Mouse (Mus musculus) gastrocnemius, adult 2 months (tissue): ENCODE data around the gene Prrt3. TPM values are rescaled to one million over a fixed set of nuclear protein-coding genes. Genes with fewer than 3 reads are reported as not detected.

Source experiments
- DNase-seq: peaks from one replicate; pipeline ENCODE4 v3.0.0; 2022
- H3K27ac ChIP-seq: fragments of 200-600 bp; 2 replicates; pipeline ENCODE4 v1.8.1; 2022; ENCODE audit warnings: mild to moderate bottlenecking
- H3K4me3 ChIP-seq: fragments of 200-600 bp; 2 replicates; pipeline ENCODE4 v1.8.1; 2022; ENCODE audit warnings: mild to moderate bottlenecking, moderate library complexity
- CTCF ChIP-seq: fragments of 200-600 bp; IDR thresholded peaks from 2 replicates; pipeline ENCODE4 v1.8.1; 2022; ENCODE audit warnings: antibody characterized with exemption, mild to moderate bottlenecking, moderate library complexity
- intact Hi-C: fragments of 180-260 bp; cut with DNase I; formaldehyde crosslinking; loops from one replicate; pipeline ENCODE4 v1.15.1; 2025
- total RNA-seq, 2 experiments: library from RNA; stranded (reverse); gene quantifications; 2 replicates each; pipeline ENCODE4 v1.2.3; 2021

Prrt3 gene
- total RNA-seq, 2 experiments from 2014 or later: 0.08 to 0.11 TPM

GRCm38 (mm10) chr6:113482477-113483099, 19.1 kb downstream of the Prrt3 start:
- peak overlapping the region; percentile 81 for H3K4me3 ChIP-seq
- DNase-seq: peak; percentile 80
- intact Hi-C loops: loop anchor here (5.0 kb wide), 2 partner anchors 40 kb away; partner anchors contain the start of gene Jagn1
- peak overlapping the region; percentile 98 for H3K27ac ChIP-seq
- TF ChIP-seq CTCF: peak; percentile 28; the same call in 1 of the 2 replicates

GRCm38 (mm10) chr6:113480555-113481373, 21.0 kb downstream of the Prrt3 start:
- no peak for TF ChIP-seq CTCF
- DNase-seq: no peak
- intact Hi-C loops: loop anchor here (5.0 kb wide), 2 partner anchors 38 to 42 kb away; partner anchors contain the start of gene Jagn1

DNA sequence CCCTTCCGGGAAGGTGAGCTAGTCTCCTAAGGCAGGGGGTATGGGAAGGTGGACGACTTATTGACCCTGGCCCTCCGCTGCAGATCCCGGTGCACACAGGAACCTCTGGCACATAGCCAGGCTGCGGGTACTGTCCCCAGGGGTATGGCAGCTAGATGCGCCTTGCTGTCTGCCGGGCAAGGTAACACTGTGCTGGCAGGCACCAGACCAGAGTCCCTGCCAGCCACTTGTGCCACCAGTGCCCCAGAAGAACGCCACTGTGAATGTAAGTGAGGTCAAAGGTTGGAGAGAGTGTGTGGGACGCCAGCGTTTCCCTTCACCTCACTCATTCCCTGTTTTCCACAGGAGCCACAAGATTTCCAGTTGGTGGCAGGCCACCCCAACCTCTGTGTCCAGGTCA, 22.8 kb downstream of the Prrt3 start:
- no peak overlapping the region for H3K27ac ChIP-seq
- intact Hi-C loops: no loop called here
- no peak overlapping the region for H3K4me3 ChIP-seq
- no peak for TF ChIP-seq CTCF
- no peak for DNase-seq

More at GRCm38 (mm10) chr6:113480555-113481373, 21.0 kb downstream of the Prrt3 start:
- H3K27ac ChIP-seq: peak overlapping the region; percentile 8; the same call in 1 of the 2 replicates
- no peak overlapping the region for H3K4me3 ChIP-seq

DNA sequence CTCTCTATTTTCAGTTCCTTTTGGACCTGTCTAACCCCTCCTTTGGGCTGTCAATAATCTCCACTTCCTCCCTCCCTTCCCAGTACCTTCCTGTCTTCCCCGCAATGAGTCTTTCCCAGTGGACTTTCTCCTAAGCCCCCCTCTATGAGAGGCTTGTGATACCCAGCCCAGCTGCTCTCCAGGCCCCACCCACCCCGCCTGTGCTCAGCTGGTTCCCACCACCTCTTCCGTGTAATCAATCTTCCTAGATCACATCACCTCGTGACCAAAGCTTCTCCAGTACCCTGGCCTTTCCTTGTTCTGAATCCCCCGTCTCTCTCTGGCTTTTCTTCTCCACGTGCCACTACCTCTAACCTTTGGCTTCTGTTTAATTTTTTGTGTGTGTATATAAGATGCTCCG, 24.4 kb downstream of the Prrt3 start:
- DNase-seq: no peak
- no peak overlapping the region for H3K4me3 ChIP-seq
- no peak overlapping the region for H3K27ac ChIP-seq
- TF ChIP-seq CTCF: no peak
- intact Hi-C loops: no loop called here

DNA sequence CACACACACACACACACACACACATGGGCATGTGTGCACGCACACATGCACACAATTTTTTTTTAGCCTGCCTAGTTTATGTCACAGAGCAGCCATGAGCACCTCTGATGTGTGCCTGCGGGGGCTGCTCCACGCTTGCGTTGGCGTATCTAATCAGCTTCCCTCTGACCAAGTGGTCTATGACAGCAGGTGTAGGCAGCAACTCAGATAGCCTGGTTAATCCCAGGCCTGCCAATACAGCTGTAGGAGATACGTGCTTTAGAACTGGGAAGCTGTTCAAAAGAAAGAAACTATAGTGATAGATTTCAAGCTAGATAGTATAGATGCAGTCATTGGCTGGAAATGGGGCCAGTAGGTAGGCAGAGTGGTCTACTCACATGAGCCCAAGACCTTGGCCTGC, 28.0 kb downstream of the Prrt3 start:
- intact Hi-C loops: no loop called here
- Histone ChIP-seq H3K27ac (no peak overlapping the region), H3K4me3 (no peak overlapping the region)
- DNase-seq: no peak
- TF ChIP-seq CTCF: no peak

GRCm38 (mm10) chr6:113473246-113473645, 28.5 kb downstream of the Prrt3 start:
- Histone ChIP-seq H3K27ac (no peak overlapping the region), H3K4me3 (no peak overlapping the region)
- intact Hi-C loops: no loop called here
- no peak for TF ChIP-seq CTCF
- DNase-seq: no peak

DNA sequence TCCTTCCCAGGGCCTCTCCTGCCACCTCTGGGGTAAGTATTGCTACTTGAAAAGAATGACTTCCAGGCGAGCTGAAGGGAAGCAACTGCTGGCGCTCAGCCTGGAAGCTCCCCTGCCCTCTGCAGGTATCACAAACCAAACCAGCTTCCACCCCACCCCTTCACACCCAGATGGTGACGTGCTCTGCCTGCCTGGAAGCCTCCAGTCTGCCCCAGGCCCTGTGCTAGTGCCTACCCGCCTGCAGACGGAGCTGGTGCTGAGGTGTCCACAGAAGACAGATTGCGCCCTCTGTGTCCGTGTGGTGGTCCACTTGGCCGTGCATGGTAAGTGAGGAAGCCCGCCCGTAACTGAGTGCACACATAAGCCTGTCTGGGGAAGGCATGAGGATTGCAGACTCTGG, 29.7 kb downstream of the Prrt3 start:
- TF ChIP-seq CTCF: no peak
- no peak for DNase-seq
- H3K27ac ChIP-seq: peak overlapping the region; percentile 89
- peak overlapping the region; percentile 77 for H3K4me3 ChIP-seq
- intact Hi-C loops: no loop called here

DNA sequence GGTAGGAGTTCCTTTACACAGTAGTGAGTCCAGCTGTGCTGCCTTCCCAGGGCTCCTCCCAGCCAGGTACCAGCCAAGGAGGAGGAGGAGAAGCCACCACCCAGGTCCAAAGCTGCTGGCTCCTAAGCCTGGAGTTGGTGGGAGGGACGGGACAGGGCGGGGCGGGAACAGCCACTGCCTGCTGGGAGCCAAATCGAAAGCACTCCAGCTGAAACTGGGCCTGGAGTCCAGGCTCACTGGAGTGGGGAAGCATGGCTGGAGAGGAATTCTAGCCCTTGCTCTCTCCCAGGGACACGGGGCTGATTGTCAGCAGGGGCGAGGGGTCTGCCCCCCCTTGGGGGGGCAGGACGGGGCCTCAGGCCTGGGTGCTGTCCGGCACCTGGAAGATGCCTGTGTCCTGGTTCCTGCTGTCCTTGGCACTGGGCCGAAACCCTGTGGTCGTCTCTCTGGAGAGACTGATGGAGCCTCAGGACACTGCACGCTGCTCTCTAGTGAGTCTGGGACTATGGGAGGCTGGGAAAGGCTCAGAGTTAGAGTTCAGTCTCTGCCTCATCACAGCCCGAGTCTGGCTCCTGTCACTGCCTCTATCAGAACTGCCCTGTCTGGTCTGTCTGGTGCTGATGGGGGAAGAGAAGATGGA, 30.3 kb downstream of the Prrt3 start, which contains the start of gene Il17rc:
Gene Il17rc (plus strand): TSS at position 131 of the 640 bp plus-strand sequence.
- Histone ChIP-seq H3K27ac (peak within 1 kb of the TSS; percentile 89), H3K4me3 (peak within 1 kb of the TSS; percentile 77)
- DNase-seq: peak; percentile 84
- intact Hi-C loops: no loop called here
- TF ChIP-seq CTCF: no peak

DNA sequence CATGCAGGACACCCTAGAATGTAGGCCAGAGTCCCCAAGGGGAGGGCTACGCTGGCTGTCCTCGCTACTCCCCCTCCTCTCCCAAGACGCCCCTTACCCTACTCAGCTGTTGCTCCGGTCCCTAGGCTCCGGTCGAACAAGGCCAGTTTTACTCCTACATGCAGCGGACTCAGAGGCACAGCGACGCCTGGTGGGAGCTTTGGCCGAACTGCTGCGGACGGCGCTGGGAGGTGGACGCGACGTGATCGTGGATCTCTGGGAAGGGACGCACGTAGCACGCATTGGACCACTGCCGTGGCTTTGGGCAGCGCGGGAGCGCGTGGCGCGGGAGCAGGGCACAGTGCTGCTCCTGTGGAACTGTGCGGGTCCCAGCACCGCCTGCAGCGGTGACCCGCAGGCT, 32.3 kb downstream of the Prrt3 start:
- intact Hi-C loops: loop anchor here (1.0 kb wide), 2 partner anchors 25 to 28 kb away; no protein-coding TSS in a partner anchor
- Histone ChIP-seq H3K4me3 (peak overlapping the region; percentile 69), H3K27ac (peak overlapping the region; percentile 71)
- DNase-seq: peak; percentile 87
- TF ChIP-seq CTCF: peak; percentile 63

DNA sequence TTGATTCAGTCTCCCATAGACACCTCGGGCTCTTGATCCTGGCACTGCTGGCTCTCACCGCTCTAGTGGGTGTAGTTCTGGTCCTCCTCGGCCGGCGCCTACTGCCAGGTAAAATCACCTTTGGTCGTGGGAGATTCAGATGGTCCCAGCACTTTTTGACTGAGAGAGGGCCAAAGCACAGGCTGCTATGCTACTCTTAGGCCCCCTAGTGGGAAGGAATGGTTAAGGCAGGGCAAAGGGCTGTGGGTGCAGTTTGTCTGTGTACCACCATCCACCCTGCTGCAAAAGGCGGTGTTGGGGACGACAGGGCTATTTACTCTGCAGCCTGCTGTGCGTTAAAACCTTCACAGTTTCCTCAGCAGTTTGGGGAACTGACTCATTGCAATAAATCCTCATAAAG, 32.7 kb downstream of the Prrt3 start:
- peak; percentile 66 for TF ChIP-seq CTCF
- Histone ChIP-seq H3K27ac (peak overlapping the region; percentile 71), H3K4me3 (peak overlapping the region; percentile 69)
- intact Hi-C loops: loop anchor here (1.0 kb wide), 2 partner anchors 25 to 28 kb away; no protein-coding TSS in a partner anchor
- peak; percentile 75 for DNase-seq

DNA sequence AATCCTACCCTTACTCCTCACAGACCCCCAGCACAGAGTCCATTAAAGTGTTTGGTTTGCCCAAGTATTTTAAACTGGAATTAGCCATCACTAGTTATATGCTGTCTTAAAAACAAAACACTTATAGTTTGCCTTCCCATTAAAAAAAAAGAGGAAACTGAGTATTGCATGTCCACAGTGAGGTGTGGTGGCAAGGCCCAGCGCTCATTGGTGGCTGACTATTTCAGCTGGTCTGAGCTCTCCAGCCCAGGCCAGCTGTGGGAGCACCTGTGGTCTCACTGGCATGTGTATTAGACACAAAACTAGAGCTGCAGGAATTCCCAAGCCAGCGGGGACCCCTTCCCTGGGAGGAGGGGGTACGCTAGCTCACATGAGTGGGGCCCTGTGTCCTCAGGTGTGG, 33.2 kb downstream of the Prrt3 start:
- intact Hi-C loops: no loop called here
- TF ChIP-seq CTCF: no peak
- no peak overlapping the region for H3K27ac ChIP-seq

DNA sequence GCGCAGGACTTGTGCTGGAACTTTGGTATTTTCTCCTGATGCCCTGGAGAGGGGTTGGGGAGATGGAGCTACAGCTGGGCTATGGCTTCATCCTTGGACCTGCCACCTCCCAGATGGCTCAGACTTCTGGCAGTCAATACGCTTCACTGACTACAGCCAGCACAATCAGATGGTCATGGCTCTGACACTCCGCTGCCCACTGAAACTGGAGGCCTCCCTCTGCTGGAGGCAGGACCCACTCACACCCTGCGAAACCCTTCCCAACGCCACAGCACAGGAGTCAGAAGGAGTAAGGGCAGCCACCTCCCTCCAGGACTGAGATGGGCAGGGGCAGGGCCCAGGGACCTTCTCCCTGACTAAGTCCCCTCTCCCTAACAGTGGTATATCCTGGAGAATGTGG, 36.1 kb downstream of the Prrt3 start:
- TF ChIP-seq CTCF: no peak
- intact Hi-C loops: no loop called here

More for the DNA sequence above, 33.2 kb downstream of the Prrt3 start:
- DNase-seq: no peak
- no peak overlapping the region for H3K4me3 ChIP-seq

GRCm38 (mm10) chr6:113464040-113464439, 37.7 kb downstream of the Prrt3 start:
- intact Hi-C loops: no loop called here
- no peak for DNase-seq
- no peak for TF ChIP-seq CTCF
- H3K27ac ChIP-seq: no peak overlapping the region
- no peak overlapping the region for H3K4me3 ChIP-seq

More for the DNA sequence above, 36.1 kb downstream of the Prrt3 start:
- Histone ChIP-seq H3K4me3 (no peak overlapping the region), H3K27ac (no peak overlapping the region)
- no peak for DNase-seq
